Mouse (Mus musculus) megakaryocyte, embryonic 14.5 days (primary cell): Measurements from ENCODE around the gene Mical2.

Experiments used
- FLI1 ChIP-seq: IDR thresholded peaks from 2 replicates; pipeline ENCODE4 v1.6.1; 2012; ENCODE audit warnings: low read length, inconsistent platforms, mixed read lengths
- GATA1 ChIP-seq: IDR thresholded peaks from 3 replicates; pipeline ENCODE4 v1.6.1; 2012; ENCODE audit warnings: mixed read lengths, low read length, inconsistent platforms, borderline replicate concordance

DNA sequence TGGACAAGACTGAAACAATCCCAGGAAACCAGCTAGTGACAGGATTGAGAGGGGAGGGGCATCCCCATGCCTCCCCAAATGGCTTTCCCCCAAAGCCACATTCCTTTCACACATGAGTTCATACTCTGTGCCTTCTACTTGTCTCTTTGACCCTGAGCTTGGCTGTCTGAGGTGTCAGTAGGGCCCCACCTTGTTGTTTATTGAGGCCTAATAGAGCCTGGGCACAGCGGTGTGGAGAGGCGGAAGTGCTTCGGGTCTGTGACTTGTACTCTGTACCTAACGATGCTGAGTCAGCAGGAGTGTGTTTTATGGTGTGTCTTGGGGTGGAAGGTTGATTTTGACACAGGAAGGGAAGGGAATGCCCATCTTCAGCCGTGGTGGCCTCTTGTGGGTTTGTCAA, 26.4 kb downstream of the Mical2 start:
- no peak for TF ChIP-seq GATA1
- TF ChIP-seq FLI1 = no peak
